Mouse (Mus musculus) heart, postnatal 36 days (tissue): Measurements from ENCODE around the gene C1rl. TPM values are rescaled to one million over a fixed set of nuclear protein-coding genes. Genes with fewer than 3 reads are reported as not detected.
"Not testable (repeated sequence)": the region's sequence is repeated elsewhere in the genome, so short reads cannot be mapped to it uniquely, and the experiment has no call there.

Source experiments
- DNase-seq, 2 experiments: peaks; one replicate each; pipeline ENCODE4 v3.0.0; 2021 to 2022
- intact Hi-C: fragments of 180-260 bp; cut with DNase I; formaldehyde crosslinking; loops from one replicate; pipeline ENCODE4 v1.15.1; 2025
- total RNA-seq, 2 experiments: library from RNA; stranded (reverse); gene quantifications; 2 replicates each; pipeline ENCODE4 v1.2.3; 2021

The C1rl gene
- total RNA-seq, 2 experiments from 2014 or later: 1.2 TPM

- DNase-seq: no peak
- intact Hi-C loops: no loop called here
Observed at GRCm38 (mm10) chr6:124552766-124553165, 59.9 kb downstream of the C1rl start.

- DNase-seq, intact Hi-C loops: not testable (repeated sequence)
Observed at GRCm38 (mm10) chr6:124555956-124556355, 63.0 kb downstream of the C1rl start.

Other genes with a start within 250 kb of the C1rl start
- gene Cd163, start 188.5 kb upstream of the C1rl start, total RNA-seq: 10 to 100 TPM; 15.2 to 31.9 TPM
- 10 to 100 TPM; 26.9 to 28.7 TPM for gene Pex5, start 78.0 kb upstream of the C1rl start, total RNA-seq
- 1 to 10 TPM in 1 of 2 experiments, under 1 TPM in 1; 0.73 to 2.1 TPM for gene Clstn3, start 28.3 kb upstream of the C1rl start, total RNA-seq
- gene C1ra, start 19.3 kb downstream of the C1rl start, total RNA-seq: 10 to 100 TPM; 13.7 TPM
- 10 to 100 TPM; 21.3 to 23.1 TPM for gene C1s1, start 49.2 kb downstream of the C1rl start, total RNA-seq
- 1 to 10 TPM; 1.4 TPM for gene C1rb, start 77.2 kb downstream of the C1rl start, total RNA-seq
- gene C1s2, start 143.0 kb downstream of the C1rl start, total RNA-seq: under 1 TPM; 0.53 to 0.57 TPM
- gene Lpcat3, start 169.9 kb downstream of the C1rl start, total RNA-seq: 10 to 100 TPM; 51.6 TPM
- gene Emg1, start 219.1 kb downstream of the C1rl start, total RNA-seq: 10 to 100 TPM; 64.4 to 73.8 TPM
- gene Phb2, start 219.2 kb downstream of the C1rl start, total RNA-seq: 100 to 1,000 TPM; 311 to 336 TPM
- gene Ptpn6, start 245.6 kb downstream of the C1rl start, total RNA-seq: 1 to 10 TPM; 2.9 to 4.2 TPM
- 100 to 1,000 TPM; 285 to 321 TPM for gene Grcc10, start 248.3 kb downstream of the C1rl start, total RNA-seq